Mouse (Mus musculus) mature B cell (primary cell): ENCODE results near the gene Slc5a5.

Experiments
- in situ Hi-C: fragments of 300-500 bp; cut with MboI; formaldehyde crosslinking; loops from 2 replicates; pipeline ENCODE4 v1.14.3; 2019

Slc5a5 gene

DNA sequence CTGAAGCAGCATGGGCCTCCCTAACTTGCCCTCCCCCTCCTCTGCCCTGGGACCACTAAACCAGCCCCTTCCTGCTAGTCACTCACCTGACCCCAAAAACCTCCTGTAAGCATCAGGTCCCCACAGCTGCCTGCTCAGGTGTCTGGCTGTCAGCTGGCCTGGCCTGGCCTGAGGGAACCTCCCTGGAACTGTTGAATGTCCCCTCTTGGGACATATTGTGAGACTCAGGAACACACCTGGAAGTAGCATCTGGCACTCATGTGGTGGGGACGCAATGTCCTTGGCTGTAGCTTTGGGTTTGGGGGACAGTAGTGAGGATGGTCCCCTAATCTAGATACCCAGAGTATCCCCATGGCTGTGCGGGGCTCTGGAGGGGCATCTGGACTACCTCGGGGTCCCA, 58.5 kb downstream of the Slc5a5 start:
- in situ Hi-C loops: no loop called here

DNA sequence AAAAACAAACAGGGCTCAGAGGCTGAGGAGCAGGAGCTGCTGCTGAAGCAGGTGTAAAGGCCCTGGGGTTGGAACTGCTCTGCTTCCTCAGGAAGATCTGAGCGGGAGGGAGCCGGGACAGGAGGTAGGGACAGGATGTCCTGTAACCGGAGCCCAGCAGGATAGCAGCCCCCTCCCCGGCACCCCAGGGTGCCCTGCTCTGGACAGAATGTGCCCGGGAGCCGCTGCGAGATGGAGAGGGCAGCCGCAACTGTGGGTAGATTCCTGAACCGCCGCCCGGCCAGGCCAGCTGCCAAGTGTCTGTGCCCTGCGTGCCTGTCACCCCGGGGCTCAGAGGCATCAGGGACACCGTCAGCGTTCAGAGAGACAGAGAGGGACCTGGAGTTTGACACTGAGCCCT, 59.0 kb downstream of the Slc5a5 start:
- in situ Hi-C loops: no loop called here

DNA sequence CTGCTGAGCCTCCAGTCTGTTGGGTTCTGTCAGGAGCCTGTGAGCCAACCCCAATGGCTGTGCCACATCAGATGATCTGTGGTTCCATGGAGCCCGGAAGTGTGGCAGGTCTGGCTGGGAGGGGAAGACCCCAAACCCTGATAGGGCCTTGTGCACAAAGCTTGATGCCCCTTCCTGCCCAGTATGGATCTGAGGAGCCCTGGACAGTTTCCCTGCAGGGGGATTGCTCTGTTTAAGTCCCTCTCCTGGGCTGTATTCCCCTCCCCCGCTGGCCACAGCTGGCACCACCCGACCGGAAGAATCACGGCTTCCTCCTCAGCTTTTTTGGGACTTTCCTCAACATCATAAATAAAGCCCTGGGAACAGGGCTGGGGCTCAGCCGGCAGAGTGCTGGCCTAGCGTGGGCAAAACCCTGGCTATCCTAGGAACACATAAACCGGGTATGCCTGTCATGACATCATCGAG, 59.5 kb downstream of the Slc5a5 start:
- in situ Hi-C loops: no loop called here
